Mouse (Mus musculus): Measurements from ENCODE around the gene Hist1h1c. TPM values are rescaled to one million over a fixed set of nuclear protein-coding genes. Genes with fewer than 3 reads are reported as not detected.
A peak's percentile ranks its signal among the peaks of the same experiment; 100 is the strongest.
"Not testable (repeated sequence)": the region's sequence is repeated elsewhere in the genome, so short reads cannot be mapped to it uniquely, and the experiment has no call there.

Gene Hist1h1c
- polyA plus RNA-seq, 2 experiments = 46.8 to 72.5 TPM

GRCm38 (mm10) chr13:23765172-23765513 is 26.5 kb downstream of the Hist1h1c start:
- Histone ChIP-seq H3K9ac (replicated peaks) (peak overlapping the region; percentile 93), H3K4me1 (replicated peaks; ENCODE audit: control insufficient read depth in 2 of 2, insufficient read depth in 2 of 2, low read length in 1 of 2) (peaks cover 16 to 31% of the 10 kb centered on the region in 2 experiments), H3K9me3 (ENCODE audit: control insufficient read depth, low read length) (no peaks in the 10 kb centered on the region), H3K36me3 (replicated peaks; ENCODE audit: control insufficient read depth, insufficient read depth, low read depth) (no peaks in the 10 kb centered on the region), H3K4me3 (ENCODE audit: insufficient read depth in 1 of 2, low read depth in 2 of 2, low read length in 2 of 2) (peak overlapping the region; percentile 60 to 62; a peak in 3 of 4 replicates), H3K27ac (peak overlapping the region; percentile 99), H3K4me2 (ENCODE audit: low read depth) (peak overlapping the region; percentile 88), H3K27me3 (ENCODE audit: control insufficient read depth, insufficient read depth, low read length) (no peaks in the 10 kb centered on the region)
- peak in 1 of 3 experiments; percentile 67 for DNase-seq (ENCODE audit: low read depth in 3 of 3, low spot score in 3 of 3)
- TF ChIP-seq CTCF (IDR thresholded peaks at IDR 0.05; ENCODE audit: low read depth) (no peak), EP300 (IDR thresholded peaks at IDR 0.05; ENCODE audit: low read depth) (no peak)
- no peak for ATAC-seq (ENCODE audit: insufficient read depth)
- WGBS (ENCODE audit: insufficient replicate concordance) = 8% methylated on average over 1 of the region's 1 CpGs

GRCm38 (mm10) chr13:23766772-23767171 is 28.2 kb downstream of the Hist1h1c start:
- no peak for TF ChIP-seq EP300 (IDR thresholded peaks at IDR 0.05; ENCODE audit: low read depth)
- TF ChIP-seq CTCF (IDR thresholded peaks at IDR 0.05; ENCODE audit: low read depth) = no peak
- H3K4me2 ChIP-seq (ENCODE audit: low read depth) = no peak overlapping the region
- no peaks in the 10 kb centered on the region for H3K9me3 ChIP-seq (ENCODE audit: control insufficient read depth, low read length)
- ATAC-seq (ENCODE audit: insufficient read depth) (no peak), DNase-seq (ENCODE audit: low read depth in 3 of 3, low spot score in 3 of 3) (no peak)
- no peaks in the 10 kb centered on the region for H3K36me3 ChIP-seq (replicated peaks; ENCODE audit: control insufficient read depth, insufficient read depth, low read depth)
- no peaks in the 10 kb centered on the region for H3K27me3 ChIP-seq (ENCODE audit: control insufficient read depth, insufficient read depth, low read length)
- no peak overlapping the region for H3K27ac ChIP-seq
- peaks cover 13 to 28% of the 10 kb centered on the region in 2 experiments for H3K4me1 ChIP-seq (replicated peaks; ENCODE audit: control insufficient read depth in 2 of 2, insufficient read depth in 2 of 2, low read length in 1 of 2)
- no peak overlapping the region for H3K4me3 ChIP-seq (ENCODE audit: insufficient read depth in 1 of 2, low read depth in 2 of 2, low read length in 2 of 2)
- no peak overlapping the region for H3K9ac ChIP-seq (replicated peaks)

- Histone ChIP-seq H3K27ac (no peak overlapping the region), H3K9ac (replicated peaks) (no peak overlapping the region; the same call in 1 of the 2 replicates), H3K4me1 (replicated peaks; ENCODE audit: control insufficient read depth in 2 of 2, insufficient read depth in 2 of 2, low read length in 1 of 2) (peaks cover 11 to 32% of the 10 kb centered on the region in 2 experiments), H3K4me3 (ENCODE audit: insufficient read depth in 1 of 2, low read depth in 2 of 2, low read length in 2 of 2) (no peak overlapping the region), H3K9me3 (ENCODE audit: control insufficient read depth, low read length) (no peaks in the 10 kb centered on the region), H3K4me2 (ENCODE audit: low read depth) (no peak overlapping the region), H3K27me3 (ENCODE audit: control insufficient read depth, insufficient read depth, low read length) (no peaks in the 10 kb centered on the region), H3K36me3 (replicated peaks; ENCODE audit: control insufficient read depth, insufficient read depth, low read depth) (no peaks in the 10 kb centered on the region)
- TF ChIP-seq CTCF (IDR thresholded peaks at IDR 0.05; ENCODE audit: low read depth) (no peak), EP300 (IDR thresholded peaks at IDR 0.05; ENCODE audit: low read depth) (no peak)
- ATAC-seq (ENCODE audit: insufficient read depth) (no peak), DNase-seq (ENCODE audit: low read depth in 3 of 3, low spot score in 3 of 3) (no peak)
- 38% methylated on average over 5 of the region's 5 CpGs for WGBS (ENCODE audit: insufficient replicate concordance)
Observed at GRCm38 (mm10) chr13:23768834-23769397, 30.3 kb downstream of the Hist1h1c start.

- ATAC-seq (ENCODE audit: insufficient read depth); H3K27me3 ChIP-seq (ENCODE audit: control insufficient read depth, insufficient read depth, low read length); H3K9ac ChIP-seq (replicated peaks); H3K4me2 ChIP-seq (ENCODE audit: low read depth); H3K4me3 ChIP-seq (ENCODE audit: insufficient read depth in 1 of 2, low read depth in 2 of 2, low read length in 2 of 2); H3K9me3 ChIP-seq (ENCODE audit: control insufficient read depth, low read length); DNase-seq (ENCODE audit: low read depth in 3 of 3, low spot score in 3 of 3); H3K36me3 ChIP-seq (replicated peaks; ENCODE audit: control insufficient read depth, insufficient read depth, low read depth); H3K27ac ChIP-seq: not testable (repeated sequence)
- 74% methylated on average over 2 of the region's 2 CpGs for whole genome bisulfite sequencing (ENCODE audit: insufficient replicate concordance)
- peaks cover 6 to 27% of the 10 kb centered on the region in 2 experiments; a peak in 3 of 4 replicates for H3K4me1 ChIP-seq (replicated peaks; ENCODE audit: control insufficient read depth in 2 of 2, insufficient read depth in 2 of 2, low read length in 1 of 2)
Observed at GRCm38 (mm10) chr13:23769613-23770012, 31.0 kb downstream of the Hist1h1c start, which contains the start of gene Trim38. TSS of gene Trim38 (plus strand) at chr13:23769913.

GRCm38 (mm10) chr13:23772561-23773313 is 34.1 kb downstream of the Hist1h1c start:
- Histone ChIP-seq H3K4me3 (ENCODE audit: insufficient read depth in 1 of 2, low read depth in 2 of 2, low read length in 2 of 2) (peak overlapping the region; percentile 27 to 35; a peak in 3 of 4 replicates), H3K9me3 (ENCODE audit: control insufficient read depth, low read length) (no peaks in the 10 kb centered on the region), H3K27ac (peak overlapping the region; percentile 46), H3K27me3 (ENCODE audit: control insufficient read depth, insufficient read depth, low read length) (no peaks in the 10 kb centered on the region), H3K9ac (replicated peaks) (peak overlapping the region; percentile 61), H3K4me1 (replicated peaks; ENCODE audit: control insufficient read depth in 2 of 2, insufficient read depth in 2 of 2, low read length in 1 of 2) (peaks cover 6 to 27% of the 10 kb centered on the region in 2 experiments; a peak in 3 of 4 replicates), H3K4me2 (ENCODE audit: low read depth) (peak overlapping the region; percentile 69), H3K36me3 (replicated peaks; ENCODE audit: control insufficient read depth, insufficient read depth, low read depth) (no peaks in the 10 kb centered on the region)
- ATAC-seq (ENCODE audit: insufficient read depth) (peak; percentile 97), DNase-seq (ENCODE audit: low read depth in 3 of 3, low spot score in 3 of 3) (peak; percentile 67 to 76 (median 74))
- TF ChIP-seq CTCF (IDR thresholded peaks at IDR 0.05; ENCODE audit: low read depth) (no peak), EP300 (IDR thresholded peaks at IDR 0.05; ENCODE audit: low read depth) (no peak)
- WGBS (ENCODE audit: insufficient replicate concordance) = 16% methylated on average over 21 of the region's 21 CpGs
